Mouse (Mus musculus) lung, embryonic 14.5 days (tissue): ENCODE measurements at regions not wholly inside any gene's neighbourhood (a gene's known extent, or its start where the extent isn't known, plus 50 kb on each side); places are given as distances from the start of the nearest gene placed in this dataset.
"Not testable (repeated sequence)": the region's sequence is repeated elsewhere in the genome, so short reads cannot be mapped to it uniquely, and the experiment has no call there.

Experiments
- ATAC-seq: fragments of 200-750 bp; cut with Nextera tagmentation; 2 replicates; pipeline ENCODE4 v1.8.0; 2017; ENCODE audit warnings: mild to moderate bottlenecking, moderate TSS enrichment, moderate library complexity; ENCODE audit not compliant: insufficient read depth
- DNase-seq: peaks from one replicate; pipeline ENCODE4 v3.0.0-alpha.2; 2015
- H3K27ac ChIP-seq: fragments of 300-500 bp; sonication (generic); 2 replicates; pipeline ENCODE4 v1.5.1; 2014; ENCODE audit warnings: low read depth, mild to moderate bottlenecking, moderate library complexity
- H3K27me3 ChIP-seq: fragments of 300-500 bp; sonication (generic); 2 replicates; pipeline ENCODE4 v1.6.1; 2014; ENCODE audit warnings: low read length, control low read depth; ENCODE audit not compliant: insufficient read depth
- H3K36me3 ChIP-seq: fragments of 300-500 bp; sonication (generic); 2 replicates; pipeline ENCODE4 v1.6.1; 2014; ENCODE audit warnings: control low read depth; ENCODE audit not compliant: insufficient read depth
- H3K4me1 ChIP-seq: fragments of 300-500 bp; sonication (generic); 2 replicates; pipeline ENCODE4 v1.6.1; 2014; ENCODE audit warnings: antibody characterized with exemption, control low read depth; ENCODE audit not compliant: insufficient read depth
- H3K4me2 ChIP-seq: fragments of 300-500 bp; sonication (generic); 2 replicates; pipeline ENCODE4 v1.6.1; 2014; ENCODE audit warnings: mild to moderate bottlenecking
- H3K4me3 ChIP-seq: fragments of 300-500 bp; sonication (generic); 2 replicates; pipeline ENCODE4 v1.5.1; 2014; ENCODE audit warnings: low read depth, low read length
- H3K9ac ChIP-seq: fragments of 300-500 bp; sonication (generic); 2 replicates; pipeline ENCODE4 v1.6.1; 2014
- H3K9me3 ChIP-seq: fragments of 300-500 bp; sonication (generic); 2 replicates; pipeline ENCODE4 v1.6.1; 2016; ENCODE audit warnings: low read depth, low read length, control low read depth
- CTCF ChIP-seq: IDR thresholded peaks from 2 replicates; pipeline ENCODE4 v1.5.1; 2016; ENCODE audit warnings: antibody characterized with exemption, low read depth
- WGBS: fragments of 180-500 bp; shearing (Covaris S2); extraction: QIAGEN DNeasy Blood & Tissue Kit; methylation state at CpG from one replicate; pipeline ENCODE4 v1.1.7; 2014; 5-methylcytosine and 5-hydroxymethylcytosine counted together

DNA sequence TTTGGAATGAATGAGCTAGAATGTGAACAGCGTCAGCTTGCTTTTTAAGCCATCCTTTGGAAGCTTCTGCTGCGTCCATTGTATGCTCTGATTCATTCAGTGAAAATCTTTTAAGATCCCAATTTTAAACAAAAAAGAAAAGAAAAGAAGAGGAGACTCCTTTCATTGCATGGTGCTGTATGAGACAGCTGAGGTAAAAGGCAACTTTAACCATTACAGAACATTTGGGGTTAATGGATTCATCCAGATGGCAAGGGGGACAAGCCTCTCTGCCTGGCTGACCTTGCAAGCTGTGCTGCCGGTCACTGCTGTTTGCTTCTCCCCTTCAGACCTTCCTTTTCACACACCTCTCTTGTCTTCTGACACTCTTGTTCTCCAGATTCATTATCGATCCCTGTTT lies 176.0 kb upstream of the Intu start:
- no peaks in the 10 kb centered on the region for H3K9me3 ChIP-seq
- H3K36me3 ChIP-seq, result no peaks in the 10 kb centered on the region
- DNase-seq (no peak), ATAC-seq (no peak)
- TF ChIP-seq CTCF, result no peak
- WGBS, result 56% methylated on average over 4 of the region's 4 CpGs
- H3K27me3 ChIP-seq, result no peaks in the 10 kb centered on the region
- no peak overlapping the region for H3K4me3 ChIP-seq
- no peak overlapping the region for H3K9ac ChIP-seq
- no peak overlapping the region for H3K27ac ChIP-seq
- no peaks in the 10 kb centered on the region for H3K4me1 ChIP-seq
- H3K4me2 ChIP-seq, result no peak overlapping the region

DNA sequence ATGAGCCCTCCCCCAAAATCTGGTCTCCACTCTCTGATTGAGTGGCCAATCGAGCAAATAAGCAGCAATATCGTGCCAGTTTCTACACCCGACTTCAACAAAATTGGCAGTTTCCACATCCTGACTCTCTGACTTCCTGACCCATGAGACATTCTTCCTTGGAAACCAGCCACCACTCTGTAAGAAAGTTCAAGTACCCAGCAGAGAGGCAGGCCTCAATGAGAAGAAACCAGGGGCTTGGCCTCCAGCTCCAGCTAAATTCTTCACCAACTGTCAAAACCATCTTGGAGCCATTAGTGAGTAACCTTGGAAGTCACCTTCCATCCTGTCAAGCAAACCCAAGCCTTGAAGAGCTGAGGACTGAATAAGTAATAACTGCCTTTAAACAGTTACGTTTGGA lies 162.7 kb upstream of the Intu start:
- 76% methylated on average over 4 of the region's 4 CpGs for WGBS
- H3K36me3 ChIP-seq, result no peaks in the 10 kb centered on the region
- DNase-seq (no peak), ATAC-seq (no peak)
- no peaks in the 10 kb centered on the region for H3K4me1 ChIP-seq
- H3K4me2 ChIP-seq, result no peak overlapping the region
- no peak overlapping the region for H3K4me3 ChIP-seq
- no peak for TF ChIP-seq CTCF
- no peaks in the 10 kb centered on the region for H3K9me3 ChIP-seq
- H3K27ac ChIP-seq, result no peak overlapping the region
- H3K27me3 ChIP-seq, result no peaks in the 10 kb centered on the region
- H3K9ac ChIP-seq, result no peak overlapping the region

DNA sequence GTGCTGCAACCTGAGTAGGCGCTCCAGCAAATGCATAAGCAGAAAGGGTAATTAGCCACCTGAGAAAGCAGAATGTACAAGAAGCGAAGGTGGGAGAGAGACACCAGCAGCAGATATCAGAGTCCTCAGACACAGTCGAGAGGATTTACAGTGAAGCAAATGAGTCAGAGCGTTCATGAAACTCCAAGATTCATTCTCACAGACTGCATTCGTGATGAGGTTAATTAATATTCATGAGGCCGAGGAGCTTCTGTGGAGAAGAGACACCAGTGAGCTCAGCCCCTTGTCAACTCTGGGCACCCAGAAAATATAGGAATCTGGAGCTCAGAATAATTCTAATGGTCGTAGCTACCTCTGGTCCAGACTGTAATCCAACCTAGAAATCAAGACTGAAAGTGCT lies 159.7 kb upstream of the Intu start:
- WGBS, result 59% methylated on average over 7 of the region's 7 CpGs
- no peaks in the 10 kb centered on the region for H3K9me3 ChIP-seq
- no peak overlapping the region for H3K4me3 ChIP-seq
- ATAC-seq, result no peak
- no peak for TF ChIP-seq CTCF
- H3K36me3 ChIP-seq, result no peaks in the 10 kb centered on the region
- H3K27ac ChIP-seq, result no peak overlapping the region
- no peaks in the 10 kb centered on the region for H3K27me3 ChIP-seq
- DNase-seq, result no peak
- H3K9ac ChIP-seq, result no peak overlapping the region
- H3K4me2 ChIP-seq, result no peak overlapping the region
- H3K4me1 ChIP-seq, result no peaks in the 10 kb centered on the region

GRCm38 (mm10) chr3:40376220-40376619 lies 154.9 kb upstream of the Intu start:
- not testable (repeated sequence) for H3K9me3 ChIP-seq, H3K9ac ChIP-seq, H3K36me3 ChIP-seq, H3K27ac ChIP-seq, H3K4me2 ChIP-seq, DNase-seq, H3K4me1 ChIP-seq, ATAC-seq, H3K4me3 ChIP-seq, H3K27me3 ChIP-seq

GRCm38 (mm10) chr3:40377416-40377815 lies 153.7 kb upstream of the Intu start:
- no peak for ATAC-seq
- DNase-seq, result no peak
- WGBS, result 70% methylated on average over 7 of the region's 7 CpGs

GRCm38 (mm10) chr3:40379063-40379462 lies 152.0 kb upstream of the Intu start:
- no peak overlapping the region for H3K27ac ChIP-seq
- DNase-seq, result no peak
- ATAC-seq, result no peak

More at GRCm38 (mm10) chr3:40377416-40377815, 153.7 kb upstream of the Intu start:
- Histone ChIP-seq H3K27ac (no peak overlapping the region), H3K4me1 (no peaks in the 10 kb centered on the region), H3K4me2 (no peak overlapping the region), H3K4me3 (no peak overlapping the region), H3K9ac (no peak overlapping the region), H3K27me3 (no peaks in the 10 kb centered on the region), H3K9me3 (no peaks in the 10 kb centered on the region), H3K36me3 (no peaks in the 10 kb centered on the region)
- no peak for TF ChIP-seq CTCF

DNA sequence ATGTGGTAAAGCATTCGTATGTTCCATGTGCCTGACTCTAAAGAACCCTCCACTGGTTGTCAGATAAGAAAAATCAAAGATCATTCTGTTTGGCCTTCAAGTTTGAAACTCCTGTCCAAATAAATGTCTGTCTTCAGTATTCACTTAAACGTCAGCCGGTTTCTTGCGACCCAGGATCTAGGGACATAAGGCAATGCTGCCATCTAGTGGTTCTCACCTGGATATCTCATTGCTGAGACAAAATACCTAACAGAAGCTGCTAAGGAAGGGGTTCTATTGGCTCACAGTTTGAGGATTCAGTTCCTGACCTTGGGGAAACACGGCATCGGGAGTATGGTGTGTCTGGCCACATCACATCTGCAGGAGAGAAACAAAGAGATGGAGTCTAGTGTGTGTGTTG lies 139.5 kb upstream of the Intu start:
- H3K4me2 ChIP-seq, result no peak overlapping the region
- WGBS, result 31% methylated on average over 6 of the region's 6 CpGs

More at GRCm38 (mm10) chr3:40379063-40379462, 152.0 kb upstream of the Intu start:
- H3K4me1 ChIP-seq, result no peaks in the 10 kb centered on the region
- no peak overlapping the region for H3K9ac ChIP-seq
- H3K9me3 ChIP-seq, result no peaks in the 10 kb centered on the region
- H3K36me3 ChIP-seq, result no peaks in the 10 kb centered on the region
- H3K4me3 ChIP-seq, result no peak overlapping the region
- no peaks in the 10 kb centered on the region for H3K27me3 ChIP-seq
- TF ChIP-seq CTCF, result no peak
- WGBS, result 75% methylated on average over 2 of the region's 2 CpGs
- H3K4me2 ChIP-seq, result no peak overlapping the region

GRCm38 (mm10) chr3:40398184-40398583 lies 132.9 kb upstream of the Intu start:
- no peak overlapping the region; the same call in 1 of the 2 replicates for H3K4me3 ChIP-seq

More for the DNA sequence above, 139.5 kb upstream of the Intu start:
- Histone ChIP-seq H3K9ac (no peak overlapping the region), H3K27ac (no peak overlapping the region), H3K4me1 (no peaks in the 10 kb centered on the region), H3K9me3 (no peaks in the 10 kb centered on the region), H3K4me3 (no peak overlapping the region), H3K36me3 (no peaks in the 10 kb centered on the region), H3K27me3 (no peaks in the 10 kb centered on the region)
- peak; percentile 89 for TF ChIP-seq CTCF
- ATAC-seq, result no peak; the same call in 1 of the 2 replicates
- DNase-seq, result peak; percentile 90

More at GRCm38 (mm10) chr3:40398184-40398583, 132.9 kb upstream of the Intu start:
- H3K9me3 ChIP-seq, result no peaks in the 10 kb centered on the region
- no peak overlapping the region for H3K27ac ChIP-seq
- whole genome bisulfite sequencing, result 36% methylated on average over 12 of the region's 12 CpGs
- peak overlapping the region; percentile 16; the same call in 1 of the 2 replicates for H3K9ac ChIP-seq
- H3K4me1 ChIP-seq, result no peaks in the 10 kb centered on the region; the same call in 1 of the 2 replicates
- DNase-seq (peak; percentile 28), ATAC-seq (no peak)
- no peaks in the 10 kb centered on the region for H3K36me3 ChIP-seq
- peak overlapping the region; percentile 42 for H3K4me2 ChIP-seq
- TF ChIP-seq CTCF, result no peak
- no peaks in the 10 kb centered on the region for H3K27me3 ChIP-seq
